Mouse (Mus musculus) forebrain, embryonic 10.5 days (tissue): Measurements from ENCODE around the gene Csmd2. TPM values are rescaled to one million over a fixed set of nuclear protein-coding genes. Genes with fewer than 3 reads are reported as not detected.
A peak's percentile ranks its signal among the peaks of the same experiment; 100 is the strongest.

Experiments used
- DNase-seq: peaks from one replicate; pipeline ENCODE4 v3.0.0-alpha.2; 2017; ENCODE audit warnings: low spot score; ENCODE audit errors: extremely low spot score
- H3K27ac ChIP-seq: fragments of 300-500 bp; sonication (generic); 2 replicates; pipeline ENCODE4 v1.5.1; 2016; ENCODE audit warnings: mild to moderate bottlenecking
- H3K27me3 ChIP-seq: fragments of 300-500 bp; sonication (generic); 2 replicates; pipeline ENCODE4 v1.6.1; 2016; ENCODE audit warnings: mild to moderate bottlenecking; ENCODE audit not compliant: poor library complexity, severe bottlenecking
- H3K36me3 ChIP-seq: fragments of 300-500 bp; sonication (generic); replicated peaks from 2 replicates; pipeline ENCODE4 v1.6.1; 2016; ENCODE audit warnings: mild to moderate bottlenecking, moderate library complexity
- H3K4me1 ChIP-seq: fragments of 300-500 bp; sonication (generic); 2 replicates; pipeline ENCODE4 v1.6.1; 2016
- H3K4me3 ChIP-seq: fragments of 300-500 bp; sonication (generic); 2 replicates; pipeline ENCODE4 v1.5.1; 2016; ENCODE audit warnings: mild to moderate bottlenecking, moderate library complexity
- H3K9me3 ChIP-seq: fragments of 300-500 bp; sonication (generic); 2 replicates; pipeline ENCODE4 v1.6.1; 2016; ENCODE audit warnings: mild to moderate bottlenecking, moderate library complexity
- WGBS: fragments of 180-500 bp; shearing (Covaris S2); methylation state at CpG from one replicate; pipeline ENCODE4 v1.1.7; 2016; 5-methylcytosine and 5-hydroxymethylcytosine counted together
- polyA plus RNA-seq: library from polyadenylated mRNA; unstranded; fragments of >200 nt; fragmentation: Nextera tagmentation; extraction: Ambion mirVana; gene quantifications from 2 replicates; pipeline ENCODE4 v1.2.1, GENCODE M21; 2016

The Csmd2 gene
- polyA plus RNA-seq, 1 experiment from 2014 or later, result 0.40 TPM

DNA sequence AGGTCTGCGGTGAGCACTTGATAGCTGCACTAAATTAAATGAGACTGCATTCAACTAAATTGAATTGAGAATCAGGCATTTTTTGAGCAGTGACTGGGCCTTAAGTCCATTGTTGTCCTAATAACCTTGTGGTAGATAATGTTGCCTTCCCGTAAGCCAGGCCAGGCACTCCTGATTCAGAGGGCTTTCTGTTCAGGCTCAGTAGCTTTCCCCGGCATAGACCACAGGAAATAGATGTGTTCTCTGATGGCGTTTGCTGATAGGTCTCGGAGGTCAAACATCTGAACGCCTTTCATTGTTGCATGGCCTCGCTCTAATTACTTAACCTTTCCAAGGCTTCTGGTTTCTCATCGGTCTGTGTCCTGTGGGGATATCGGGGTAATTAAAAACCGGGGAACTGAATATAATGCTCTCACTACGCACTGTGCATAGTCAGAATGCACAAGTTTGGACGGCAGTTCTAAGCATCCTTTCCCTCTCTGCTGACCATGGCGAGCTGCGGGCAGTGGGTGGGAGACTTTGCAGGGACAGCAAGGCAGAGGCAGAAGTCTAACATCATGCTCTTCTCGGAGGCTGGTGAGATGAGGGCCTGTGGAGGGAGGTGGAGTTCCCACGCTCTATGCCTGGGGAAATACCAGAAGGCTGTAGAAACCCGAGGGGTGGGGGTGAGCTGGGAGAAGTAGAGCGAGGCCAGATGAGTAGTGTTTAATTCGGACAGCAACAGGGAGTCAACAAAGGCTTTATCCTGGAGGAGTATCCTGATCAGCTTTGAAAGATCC lies 253.6 kb downstream of the Csmd2 start:
- H3K36me3 ChIP-seq, result no peaks in the 10 kb centered on the region
- DNase-seq, result peak; percentile 20
- peaks cover 20% of the 10 kb centered on the region for H3K4me1 ChIP-seq
- 0 out of 2 replicates have a peak, but pooled peaks cover 5% of the 10 kb centered on the region for H3K27me3 ChIP-seq
- no peak overlapping the region for H3K27ac ChIP-seq
- 9% methylated on average over 19 of the region's 19 CpGs for WGBS
- H3K9me3 ChIP-seq, result no peaks in the 10 kb centered on the region
- H3K4me3 ChIP-seq, result no peak overlapping the region

DNA sequence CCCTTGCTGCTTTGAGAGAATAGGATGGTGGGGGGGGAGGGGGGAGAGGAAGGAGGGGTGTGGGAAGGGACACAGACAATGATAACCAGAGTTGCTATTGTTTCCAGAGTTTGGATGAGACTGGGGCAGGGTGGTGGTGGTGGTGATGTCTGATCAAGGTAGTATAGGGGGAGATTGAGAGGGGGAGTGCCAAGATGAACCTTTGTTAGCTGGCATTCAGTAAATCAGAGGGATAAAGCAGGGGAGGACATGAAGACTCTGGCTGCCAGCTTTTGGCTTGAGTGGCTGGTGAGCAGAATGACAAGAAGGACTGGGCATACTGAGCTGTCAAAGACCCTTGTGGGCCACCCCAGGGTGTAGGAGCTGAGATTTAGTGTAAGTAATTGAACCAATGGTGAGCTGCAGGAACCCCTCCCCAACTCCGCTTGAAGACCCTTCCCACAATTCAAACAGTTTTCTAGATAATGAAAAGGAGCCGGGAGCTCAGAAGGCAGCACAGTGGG lies 254.2 kb downstream of the Csmd2 start:
- Histone ChIP-seq H3K36me3 (no peaks in the 10 kb centered on the region), H3K4me1 (peaks cover 20% of the 10 kb centered on the region), H3K27me3 (0 out of 2 replicates have a peak, but pooled peaks cover 5% of the 10 kb centered on the region), H3K9me3 (no peaks in the 10 kb centered on the region), H3K4me3 (no peak overlapping the region), H3K27ac (no peak overlapping the region)
- no peak for DNase-seq
- 35% methylated on average over 2 of the region's 2 CpGs for WGBS

DNA sequence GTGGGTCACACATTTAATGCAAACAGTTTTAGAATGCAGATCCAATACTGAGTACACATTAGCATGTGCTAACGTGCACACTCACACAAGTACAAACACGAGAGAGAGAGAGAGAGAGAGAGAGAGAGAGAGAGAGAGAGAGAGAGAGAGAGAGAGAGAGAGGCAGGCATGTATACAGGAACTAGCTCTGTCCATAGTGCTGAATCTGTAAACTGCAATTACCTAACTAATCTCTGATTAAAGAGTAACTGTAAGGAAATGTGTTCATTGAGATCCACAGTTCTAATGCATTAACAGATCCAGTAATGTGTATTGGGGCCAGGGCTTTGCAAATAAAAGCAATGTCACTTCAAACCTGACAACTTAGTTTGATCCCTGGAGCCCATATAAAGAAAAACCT lies 257.5 kb downstream of the Csmd2 start:
- no peak overlapping the region for H3K4me3 ChIP-seq
- H3K4me1 ChIP-seq, result peaks cover 24% of the 10 kb centered on the region
- H3K27ac ChIP-seq, result no peak overlapping the region
- no peak for DNase-seq
- H3K27me3 ChIP-seq, result 0 out of 2 replicates have a peak, but pooled peaks cover under 1% of the 10 kb centered on the region
- 49% methylated on average over 2 of the region's 2 CpGs for WGBS
- H3K36me3 ChIP-seq, result no peaks in the 10 kb centered on the region
- no peaks in the 10 kb centered on the region for H3K9me3 ChIP-seq

DNA sequence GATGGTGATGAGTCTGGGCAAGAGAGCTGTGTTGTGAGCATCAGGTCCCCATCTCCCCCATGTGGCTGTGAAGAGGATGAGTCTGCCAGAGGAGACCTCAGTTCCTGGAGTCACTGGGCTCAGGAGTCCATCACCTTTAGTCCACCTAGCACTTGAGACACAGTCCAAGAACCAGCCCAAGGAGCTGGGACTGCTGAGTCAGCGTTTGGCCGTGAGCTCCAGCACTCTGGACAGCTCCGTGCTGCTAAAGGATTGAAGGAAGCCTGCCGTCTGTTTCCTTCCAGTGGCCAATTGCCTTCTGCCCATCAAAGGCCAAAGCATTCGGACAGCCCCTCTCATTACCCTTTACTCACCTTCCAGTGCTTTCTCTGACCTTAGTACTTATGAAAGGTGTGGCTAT lies 261.0 kb downstream of the Csmd2 start:
- Histone ChIP-seq H3K4me3 (no peak overlapping the region), H3K9me3 (no peaks in the 10 kb centered on the region), H3K36me3 (no peaks in the 10 kb centered on the region), H3K27ac (no peak overlapping the region), H3K4me1 (peaks cover 5% of the 10 kb centered on the region; the same call in 1 of the 2 replicates), H3K27me3 (no peaks in the 10 kb centered on the region)
- WGBS, result 13% methylated on average over 5 of the region's 5 CpGs
- peak; percentile 39 for DNase-seq

DNA sequence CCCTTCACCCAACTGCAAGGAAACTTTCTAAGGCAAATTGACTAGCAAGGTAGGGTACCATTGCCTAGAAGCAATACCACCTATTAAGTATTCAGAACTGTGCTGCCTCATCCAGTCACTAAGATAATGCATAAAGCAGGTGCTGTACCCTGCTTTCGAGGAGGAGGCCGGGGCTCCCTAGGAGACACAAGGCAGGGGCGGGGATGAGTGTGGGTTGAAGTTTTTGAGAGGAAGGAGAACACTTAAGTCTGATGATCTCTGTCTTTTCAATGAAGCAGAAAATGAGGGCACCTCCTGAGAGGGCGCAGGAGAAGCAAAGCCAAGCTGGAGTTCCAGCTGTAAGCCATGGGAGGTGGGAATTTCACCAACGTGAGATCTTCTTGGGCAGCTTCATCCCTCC lies 271.6 kb downstream of the Csmd2 start:
- 0 out of 2 replicates have a peak, but pooled peaks cover 5% of the 10 kb centered on the region for H3K4me1 ChIP-seq
- H3K27me3 ChIP-seq, result no peaks in the 10 kb centered on the region
- H3K4me3 ChIP-seq, result no peak overlapping the region
- 89% methylated on average over 5 of the region's 5 CpGs for WGBS
- no peak overlapping the region for H3K27ac ChIP-seq
- DNase-seq, result no peak
- no peaks in the 10 kb centered on the region for H3K36me3 ChIP-seq
- no peaks in the 10 kb centered on the region for H3K9me3 ChIP-seq

DNA sequence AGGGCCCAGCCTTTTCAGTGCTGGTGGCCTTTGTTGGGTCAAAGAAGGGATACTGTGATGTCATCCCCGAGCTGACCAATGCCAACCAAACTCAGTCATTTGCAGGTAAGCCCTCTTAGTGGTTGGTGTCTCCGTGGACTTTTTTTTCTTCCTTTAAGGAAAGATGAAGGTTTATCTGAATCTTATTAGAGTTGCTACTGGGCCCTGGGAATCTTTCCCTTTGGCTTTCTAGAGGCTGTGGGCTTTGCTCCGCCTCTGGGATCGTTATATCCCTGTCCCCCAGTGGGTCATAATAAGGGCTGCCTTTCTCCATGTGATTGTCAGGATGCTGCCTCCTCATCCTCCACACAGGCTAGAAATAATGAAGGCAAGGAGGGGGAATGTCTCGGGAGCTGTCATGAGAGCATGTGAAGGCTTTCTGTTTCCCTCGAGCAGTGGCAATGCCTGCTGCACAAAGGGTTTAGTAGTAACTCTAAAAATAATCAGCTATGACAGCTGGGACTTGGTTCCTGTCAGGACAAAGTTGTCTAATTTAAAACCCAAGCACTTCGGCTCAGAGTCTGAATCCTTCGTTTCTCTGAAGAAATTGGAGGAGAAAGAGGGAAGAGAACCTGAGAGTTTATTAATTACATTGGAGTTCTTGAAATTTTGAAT lies 273.4 kb downstream of the Csmd2 start, which contains the start of gene Hmgb4:
TSS of gene Hmgb4 (minus strand) at position 51 of the 654 bp plus-strand sequence.
- 0 out of 2 replicates have a peak, but pooled peaks cover 5% of the 10 kb centered on the region for H3K4me1 ChIP-seq
- no peak for DNase-seq
- no peak within 1 kb of the TSS for H3K4me3 ChIP-seq
- H3K9me3 ChIP-seq, result peaks cover 2% of the 10 kb centered on the region; the same call in 1 of the 2 replicates
- no peak within 1 kb of the TSS for H3K27ac ChIP-seq
- no peaks in the 10 kb centered on the region for H3K27me3 ChIP-seq
- H3K36me3 ChIP-seq, result no peaks in the 10 kb centered on the region
- 71% methylated on average over 8 of the region's 8 CpGs for WGBS

DNA sequence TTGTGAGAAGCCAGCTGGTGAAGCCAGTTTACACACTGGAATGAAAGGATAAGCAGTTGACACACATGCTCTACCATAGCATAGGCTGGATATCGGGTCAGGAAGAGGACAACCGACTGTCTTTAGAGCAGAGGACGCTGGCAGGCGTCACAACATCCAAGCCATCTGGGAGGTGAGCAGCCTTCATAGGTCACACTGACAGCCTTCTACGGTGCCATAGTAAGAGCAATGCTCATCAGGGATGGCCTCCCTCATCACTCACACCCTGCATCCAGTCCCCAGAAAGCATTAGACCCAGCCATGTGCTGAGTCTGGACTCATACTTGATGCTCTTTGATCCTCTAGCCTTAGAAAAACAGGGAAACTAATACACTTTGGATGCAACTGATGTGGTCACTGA lies 276.8 kb downstream of the Csmd2 start:
- H3K9me3 ChIP-seq, result peaks cover 5% of the 10 kb centered on the region; the same call in 1 of the 2 replicates
- H3K4me1 ChIP-seq, result 0 out of 2 replicates have a peak, but pooled peaks cover 5% of the 10 kb centered on the region
- no peaks in the 10 kb centered on the region for H3K27me3 ChIP-seq
- 91% methylated on average over 5 of the region's 5 CpGs for WGBS
- H3K36me3 ChIP-seq, result no peaks in the 10 kb centered on the region
- DNase-seq, result no peak
- no peak overlapping the region for H3K27ac ChIP-seq
- no peak overlapping the region for H3K4me3 ChIP-seq

DNA sequence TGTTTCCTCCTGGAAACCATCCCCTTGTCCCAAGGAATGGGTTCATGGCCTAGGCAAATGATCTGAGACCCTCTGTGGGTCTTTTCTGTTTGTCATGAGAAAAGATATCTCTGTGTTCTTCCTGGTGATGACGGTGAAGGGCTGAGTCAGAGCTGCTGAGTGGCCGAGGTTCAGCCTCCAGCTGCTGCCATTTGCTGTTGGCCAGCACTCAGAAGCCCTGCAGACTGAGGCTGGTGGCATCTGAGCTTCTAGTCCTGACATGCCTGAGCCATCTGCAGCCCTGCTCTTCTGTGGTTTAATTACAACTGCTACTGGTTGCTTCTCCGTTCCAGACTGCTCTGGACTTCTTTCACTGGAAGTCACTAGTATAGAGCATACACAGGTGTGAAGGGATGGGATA lies 277.7 kb downstream of the Csmd2 start:
- DNase-seq, result no peak
- H3K9me3 ChIP-seq, result peaks cover 5% of the 10 kb centered on the region; the same call in 1 of the 2 replicates
- no peak overlapping the region for H3K27ac ChIP-seq
- H3K4me1 ChIP-seq, result 0 out of 2 replicates have a peak, but pooled peaks cover 5% of the 10 kb centered on the region
- WGBS, result 83% methylated on average over 3 of the region's 3 CpGs
- no peaks in the 10 kb centered on the region for H3K27me3 ChIP-seq
- no peaks in the 10 kb centered on the region for H3K36me3 ChIP-seq
- H3K4me3 ChIP-seq, result no peak overlapping the region

DNA sequence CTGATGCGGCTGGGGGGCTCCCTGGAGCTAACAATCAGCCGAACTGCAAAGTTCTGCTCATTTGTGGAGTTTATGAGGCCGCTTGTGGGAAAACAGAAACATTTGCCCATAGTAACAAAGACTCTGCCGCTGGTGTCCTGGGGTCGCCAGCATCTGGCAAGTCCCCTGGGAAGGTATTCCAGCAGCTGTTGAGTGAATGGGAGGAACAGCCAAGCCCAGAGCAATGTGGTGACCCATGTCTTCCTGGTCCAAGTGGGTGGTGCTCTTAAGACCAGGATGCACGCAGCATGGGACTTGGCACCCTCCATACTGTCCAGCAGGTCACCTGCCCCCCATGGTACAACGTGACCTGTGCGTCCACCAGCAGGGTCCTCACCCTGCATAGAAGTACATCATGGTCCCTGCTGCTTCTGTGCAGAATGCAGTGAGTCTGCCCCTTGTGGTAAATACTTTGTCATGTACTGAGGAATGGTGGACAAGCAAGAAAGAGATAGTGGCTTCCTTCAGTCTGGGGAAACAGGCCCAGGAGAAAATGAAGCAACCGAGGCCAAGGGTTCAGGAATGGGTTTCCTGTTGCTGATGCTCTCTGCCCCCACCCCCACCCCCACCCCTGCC lies 281.7 kb downstream of the Csmd2 start:
- WGBS, result 91% methylated on average over 9 of the region's 9 CpGs
- no peaks in the 10 kb centered on the region for H3K27me3 ChIP-seq
- no peak for DNase-seq
- no peaks in the 10 kb centered on the region for H3K4me1 ChIP-seq
- peaks cover 5% of the 10 kb centered on the region; the same call in 1 of the 2 replicates for H3K9me3 ChIP-seq
- H3K4me3 ChIP-seq, result no peak overlapping the region
- H3K36me3 ChIP-seq, result no peaks in the 10 kb centered on the region
- H3K27ac ChIP-seq, result no peak overlapping the region

DNA sequence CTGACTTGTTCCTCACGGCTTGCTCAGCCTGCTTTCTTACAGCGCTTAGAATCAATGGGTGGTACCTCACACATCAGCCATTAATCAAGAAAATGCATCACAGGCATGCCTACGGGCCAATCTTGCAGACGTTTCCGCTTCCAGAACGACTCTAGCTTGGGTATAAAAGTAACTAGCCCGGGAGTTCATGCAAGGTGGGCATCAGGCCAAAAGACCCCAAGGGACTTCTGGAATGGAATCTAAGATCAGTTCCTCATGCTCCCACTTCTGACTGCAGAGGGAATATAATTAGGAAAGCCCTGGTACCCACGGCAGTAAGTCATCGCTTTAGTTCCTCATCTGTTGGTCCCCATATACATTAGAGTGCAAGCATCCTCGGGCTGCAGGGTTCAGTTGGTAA lies 282.5 kb downstream of the Csmd2 start:
- no peak overlapping the region for H3K27ac ChIP-seq
- H3K4me1 ChIP-seq, result no peaks in the 10 kb centered on the region
- WGBS, result 87% methylated on average over 10 of the region's 10 CpGs
- H3K4me3 ChIP-seq, result no peak overlapping the region
- no peak for DNase-seq
- no peaks in the 10 kb centered on the region for H3K27me3 ChIP-seq
- peaks cover 5% of the 10 kb centered on the region; the same call in 1 of the 2 replicates for H3K9me3 ChIP-seq
- H3K36me3 ChIP-seq, result no peaks in the 10 kb centered on the region

DNA sequence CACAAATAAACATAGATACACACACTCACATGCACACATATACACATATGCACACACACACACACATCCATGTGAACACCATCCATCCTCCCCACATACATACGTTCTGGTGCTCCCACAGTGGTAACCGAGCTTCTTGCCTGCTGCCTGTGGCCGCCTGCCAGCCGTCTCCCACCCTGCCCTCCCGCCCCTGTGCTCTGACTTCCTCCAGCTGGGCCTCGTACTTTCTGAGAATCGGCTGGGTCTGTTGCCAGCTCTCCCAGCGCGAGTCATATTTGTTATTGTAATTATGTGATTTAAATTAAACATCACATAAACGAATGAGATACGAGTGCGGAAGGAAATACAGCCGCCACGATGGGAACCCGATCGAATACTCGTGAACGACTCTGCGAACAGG lies 283.3 kb downstream of the Csmd2 start:
- Histone ChIP-seq H3K4me3 (no peak overlapping the region), H3K36me3 (no peaks in the 10 kb centered on the region), H3K27me3 (no peaks in the 10 kb centered on the region), H3K9me3 (peaks cover 4% of the 10 kb centered on the region; the same call in 1 of the 2 replicates), H3K27ac (no peak overlapping the region), H3K4me1 (no peaks in the 10 kb centered on the region)
- no peak for DNase-seq
- WGBS, result 91% methylated on average over 19 of the region's 19 CpGs

DNA sequence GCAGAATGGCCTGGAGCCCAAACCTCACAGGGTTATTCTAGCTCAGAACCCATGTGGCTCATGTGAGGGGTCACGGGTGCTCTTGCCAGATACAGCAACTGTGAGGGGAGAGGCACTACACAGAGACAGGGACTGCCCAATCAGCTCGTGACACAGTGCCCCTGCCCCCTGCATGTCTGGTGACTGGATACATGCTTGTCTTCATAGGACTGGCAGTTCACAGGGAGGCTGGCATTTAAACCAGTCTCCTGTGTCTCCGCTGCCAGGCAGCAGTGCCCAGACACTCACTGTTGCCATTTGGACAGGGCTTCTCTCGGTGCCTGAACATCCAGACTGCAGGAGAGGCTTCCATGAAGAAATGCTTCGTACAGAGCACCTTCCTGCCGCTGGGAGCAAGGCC lies 284.8 kb downstream of the Csmd2 start:
- H3K4me3 ChIP-seq, result no peak overlapping the region
- no peaks in the 10 kb centered on the region for H3K9me3 ChIP-seq
- H3K4me1 ChIP-seq, result no peaks in the 10 kb centered on the region
- WGBS, result 69% methylated on average over 6 of the region's 6 CpGs
- no peaks in the 10 kb centered on the region for H3K27me3 ChIP-seq
- H3K27ac ChIP-seq, result no peak overlapping the region
- no peaks in the 10 kb centered on the region for H3K36me3 ChIP-seq
- DNase-seq, result no peak
